Mouse (Mus musculus): ENCODE measurements around the gene Rem2. TPM values are rescaled to one million over a fixed set of nuclear protein-coding genes. Genes with fewer than 3 reads are reported as not detected.

Gene Rem2
- total and polyA plus RNA-seq, 3 experiments, result 4.8 to 38.8 TPM; not detected in 1

DNA sequence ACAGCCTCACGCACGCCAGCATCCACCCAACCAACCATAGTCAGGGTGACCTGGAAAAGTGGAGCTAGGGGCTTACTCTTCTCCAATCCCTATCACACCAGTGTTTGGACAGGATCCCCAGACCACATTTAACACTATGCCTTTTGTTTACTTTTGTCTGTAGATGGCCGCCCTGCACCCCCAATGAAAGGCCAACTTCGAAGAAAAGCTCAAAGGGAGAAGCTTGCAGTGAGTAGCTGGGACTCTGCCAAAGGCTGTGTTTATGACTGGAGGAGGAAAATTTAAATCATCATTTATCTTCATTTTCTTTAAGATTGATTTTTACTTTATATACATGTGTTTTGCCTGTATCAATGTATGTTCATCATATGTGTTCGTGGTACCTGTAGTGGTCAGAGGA is 47.5 kb upstream of the Rem2 start:
- Histone ChIP-seq H3K4me3 (ENCODE audit: control insufficient read depth in 1 of 2, insufficient read depth in 1 of 2, low read depth in 2 of 2, low read length in 2 of 2) (peak overlapping the region in 1 of 2 experiments; percentile 92; a peak in 1 of 4 replicates), H3K4me1 (ENCODE audit: control insufficient read depth in 1 of 2, insufficient read depth in 2 of 2, low read length in 2 of 2) (peaks cover 2 to 38% of the 10 kb centered on the region in 2 experiments; a peak in 3 of 4 replicates)
- DNase-seq (ENCODE audit: low read depth, low spot score), result peak; percentile 51

GRCm38 (mm10) chr14:54429332-54430093 is 46.4 kb upstream of the Rem2 start:
- DNase-seq (ENCODE audit: low read depth, low spot score), result peak; percentile 47
- Histone ChIP-seq H3K4me1 (ENCODE audit: control insufficient read depth in 1 of 2, insufficient read depth in 2 of 2, low read length in 2 of 2) (peaks cover 0 to 34% of the 10 kb centered on the region in 2 experiments; a peak in 3 of 4 replicates), H3K9me3 (replicated peaks; ENCODE audit: insufficient read depth, low read length) (no peaks in the 10 kb centered on the region), H3K27ac (ENCODE audit: control insufficient read depth, low read depth, low read length) (peak overlapping the region; percentile 81), H3K27me3 (ENCODE audit: control insufficient read depth in 1 of 2, insufficient read depth in 2 of 2, low read length in 2 of 2) (no peaks in the 10 kb centered on the region), H3K36me3 (ENCODE audit: control insufficient read depth in 1 of 2, insufficient read depth in 2 of 2, low read length in 2 of 2) (peaks cover 0 to 38% of the 10 kb centered on the region in 2 experiments; a peak in 2 of 4 replicates), H3K4me3 (ENCODE audit: control insufficient read depth in 1 of 2, insufficient read depth in 1 of 2, low read depth in 2 of 2, low read length in 2 of 2) (no peak overlapping the region), H3K9ac (ENCODE audit: control insufficient read depth, low read depth, low read length, poor library complexity, severe bottlenecking) (no peak overlapping the region), H3K79me2 (ENCODE audit: control insufficient read depth, insufficient read depth, low read length, poor library complexity) (peaks cover 37% of the 10 kb centered on the region)
- peak; percentile 65; the same call in 1 of the 2 replicates for TF ChIP-seq RCOR1 (IDR thresholded peaks at IDR 0.05; ENCODE audit: low read depth, low read length)
- TF ChIP-seq MYC (IDR thresholded peaks at IDR 0.05; ENCODE audit: low read depth, low read length), result no peak

More for the DNA sequence above, 47.5 kb upstream of the Rem2 start:
- H3K27ac ChIP-seq (ENCODE audit: control insufficient read depth, low read depth, low read length), result peak overlapping the region; percentile 100
- no peaks in the 10 kb centered on the region for H3K27me3 ChIP-seq (ENCODE audit: control insufficient read depth in 1 of 2, insufficient read depth in 2 of 2, low read length in 2 of 2)
- H3K36me3 ChIP-seq (ENCODE audit: control insufficient read depth in 1 of 2, insufficient read depth in 2 of 2, low read length in 2 of 2), result peaks cover 0 to 43% of the 10 kb centered on the region in 2 experiments; a peak in 2 of 4 replicates
- peaks cover 41% of the 10 kb centered on the region for H3K79me2 ChIP-seq (ENCODE audit: control insufficient read depth, insufficient read depth, low read length, poor library complexity)
- H3K9ac ChIP-seq (ENCODE audit: control insufficient read depth, low read depth, low read length, poor library complexity, severe bottlenecking), result peak overlapping the region; percentile 94
- no peaks in the 10 kb centered on the region for H3K9me3 ChIP-seq (replicated peaks; ENCODE audit: insufficient read depth, low read length)
- TF ChIP-seq POLR2A (IDR thresholded peaks at IDR 0.05; ENCODE audit: control insufficient read depth in 1 of 2, insufficient read depth in 1 of 2, low read depth in 1 of 2, low read length in 2 of 2, poor library complexity in 1 of 2) (peak in 1 of 2 experiments; percentile 36; a peak in 1 of 4 replicates), GABPA (IDR thresholded peaks at IDR 0.05; ENCODE audit: low read depth, low read length) (no peak)

DNA sequence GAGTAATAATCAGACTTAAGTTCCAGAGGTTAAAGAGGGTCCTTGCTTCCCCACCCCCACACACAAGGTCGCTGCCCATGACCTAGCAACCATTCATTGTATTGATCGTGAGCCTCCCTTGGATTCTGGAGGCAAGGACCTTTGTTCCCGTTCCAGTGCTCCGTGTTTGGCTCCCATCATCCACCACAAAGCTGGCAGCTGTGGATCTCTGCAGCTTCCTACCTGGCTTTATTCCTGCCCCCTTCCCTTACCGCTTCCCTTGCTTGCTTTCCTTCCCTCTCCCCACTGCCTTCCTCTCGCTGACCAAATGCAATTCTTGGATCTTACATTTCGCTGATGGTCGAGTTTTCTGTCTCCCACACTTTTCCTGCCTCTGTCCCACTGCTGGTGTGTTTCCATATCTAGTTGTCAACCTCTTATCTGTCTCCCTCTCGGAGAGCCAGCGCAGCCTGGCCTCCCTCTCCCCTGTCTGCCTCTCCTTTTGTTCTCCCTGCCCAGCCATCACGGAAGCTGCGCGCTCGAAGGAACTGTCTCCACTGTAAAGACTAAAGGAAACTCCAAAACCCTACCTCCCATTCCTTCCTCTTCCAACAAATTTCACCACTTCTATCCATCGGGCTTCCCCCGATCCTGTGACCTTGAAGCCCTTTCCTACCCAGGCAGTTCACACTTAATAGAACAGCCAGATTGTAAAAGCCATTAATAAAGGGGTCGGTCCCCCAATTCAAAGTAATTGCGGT is 45.3 kb upstream of the Rem2 start:
- Histone ChIP-seq H3K79me2 (ENCODE audit: control insufficient read depth, insufficient read depth, low read length, poor library complexity) (peaks cover 37% of the 10 kb centered on the region), H3K9ac (ENCODE audit: control insufficient read depth, low read depth, low read length, poor library complexity, severe bottlenecking) (peak overlapping the region; percentile 86), H3K4me1 (ENCODE audit: control insufficient read depth in 1 of 2, insufficient read depth in 2 of 2, low read length in 2 of 2) (peaks cover 0 to 25% of the 10 kb centered on the region in 2 experiments; a peak in 2 of 4 replicates), H3K27me3 (ENCODE audit: control insufficient read depth in 1 of 2, insufficient read depth in 2 of 2, low read length in 2 of 2) (no peaks in the 10 kb centered on the region), H3K36me3 (ENCODE audit: control insufficient read depth in 1 of 2, insufficient read depth in 2 of 2, low read length in 2 of 2) (peaks cover 0 to 29% of the 10 kb centered on the region in 2 experiments; a peak in 2 of 4 replicates), H3K27ac (ENCODE audit: control insufficient read depth, low read depth, low read length) (peak overlapping the region; percentile 81), H3K9me3 (replicated peaks; ENCODE audit: insufficient read depth, low read length) (no peaks in the 10 kb centered on the region), H3K4me3 (ENCODE audit: control insufficient read depth in 1 of 2, insufficient read depth in 1 of 2, low read depth in 2 of 2, low read length in 2 of 2) (peak overlapping the region; percentile 71 to 80)
- DNase-seq (ENCODE audit: low read depth, low spot score), result peak; percentile 65
- TF ChIP-seq CHD2 (IDR thresholded peaks at IDR 0.05; ENCODE audit: low read length) (peak; percentile 36; the same call in 1 of the 2 replicates), USF1 (IDR thresholded peaks at IDR 0.05; ENCODE audit: low read depth, low read length) (no peak), BHLHE40 (IDR thresholded peaks at IDR 0.05; ENCODE audit: borderline replicate concordance, low read depth, low read length) (no peak), POLR2AphosphoS2 (IDR thresholded peaks at IDR 0.05; ENCODE audit: low read length) (peak; percentile 71; the same call in 1 of the 2 replicates), USF2 (IDR thresholded peaks at IDR 0.05; ENCODE audit: borderline replicate concordance in 1 of 2, insufficient read depth in 1 of 2, low read depth in 1 of 2, low read length in 2 of 2) (no peak), MYB (IDR thresholded peaks at IDR 0.05; ENCODE audit: low read depth, low read length) (no peak), NRF1 (IDR thresholded peaks at IDR 0.05; ENCODE audit: insufficient read depth, low read depth, low read length, poor library complexity, severe bottlenecking) (no peak), MEF2A (IDR thresholded peaks at IDR 0.05; ENCODE audit: extremely low read depth, insufficient replicate concordance, low read depth, low read length, poor library complexity, severe bottlenecking) (no peak), TBP (IDR thresholded peaks at IDR 0.05; ENCODE audit: low read depth, low read length) (no peak), HCFC1 (IDR thresholded peaks at IDR 0.05; ENCODE audit: low read depth, low read length) (no peak), EP300 (IDR thresholded peaks at IDR 0.05; ENCODE audit: low read depth in 1 of 2, low read length in 2 of 2) (peak; percentile 24 to 33; a peak in 3 of 4 replicates), NELFE (IDR thresholded peaks at IDR 0.05; ENCODE audit: low read depth, low read length) (no peak), ETS1 (IDR thresholded peaks at IDR 0.05; ENCODE audit: low read depth, low read length) (0 out of 2 replicates have a peak, but pooled peaks have one; percentile 1), ZKSCAN1 (IDR thresholded peaks at IDR 0.05; ENCODE audit: low read depth, low read length) (no peak), MXI1 (IDR thresholded peaks at IDR 0.05; ENCODE audit: low read depth, low read length) (peak; percentile 35; the same call in 1 of the 2 replicates), ZMIZ1 (IDR thresholded peaks at IDR 0.05; ENCODE audit: low read depth, low read length) (peak; percentile 28; the same call in 1 of the 2 replicates), ELF1 (IDR thresholded peaks at IDR 0.05; ENCODE audit: low read depth, low read length) (0 out of 2 replicates have a peak, but pooled peaks have one; percentile 23)

Data from MEL (cell line).